Mouse (Mus musculus) CH12.LX (cell line): ENCODE data around the gene Tmem44.

Experiments
- CTCF ChIP-seq, 2 experiments: IDR thresholded peaks in 1 of 2; conservative IDR thresholded peaks in 1 of 2; 2 replicates each; pipeline ENCODE4 v1.5.1; 2011 to 2012; ENCODE audit warnings: low read depth in 2 of 2, low read length in 2 of 2, improper control_type of control experiment in 1 of 2, inconsistent platforms in 1 of 2, mild to moderate bottlenecking in 1 of 2, moderate library complexity in 1 of 2
- EP300 ChIP-seq: IDR thresholded peaks from 2 replicates; pipeline ENCODE4 v1.6.1; 2011; ENCODE audit warnings: low read length, improper control_type of control experiment
- HCFC1 ChIP-seq: IDR thresholded peaks from 2 replicates; pipeline ENCODE4 v1.6.1; 2012; ENCODE audit warnings: low read depth, mild to moderate bottlenecking, inconsistent platforms, low read length, improper control_type of control experiment
- JUND ChIP-seq: conservative IDR thresholded peaks from 2 replicates; pipeline ENCODE4 v1.6.1; 2011; ENCODE audit warnings: low read depth, low read length, improper control_type of control experiment
- MAFK ChIP-seq: IDR thresholded peaks from 2 replicates; pipeline ENCODE4 v1.6.1; 2011; ENCODE audit warnings: low read length, improper control_type of control experiment; ENCODE audit not compliant: insufficient replicate concordance
- MEF2A ChIP-seq: IDR thresholded peaks from 2 replicates; pipeline ENCODE4 v1.6.1; 2014; ENCODE audit warnings: low read depth, mild to moderate bottlenecking, inconsistent platforms, low read length, improper control_type of control experiment, borderline replicate concordance
- MXI1 ChIP-seq: IDR thresholded peaks from 2 replicates; pipeline ENCODE4 v1.6.1; 2011; ENCODE audit warnings: mild to moderate bottlenecking, low read depth, low read length, improper control_type of control experiment
- POLR2A ChIP-seq: IDR thresholded peaks from 2 replicates; pipeline ENCODE4 v1.6.1; 2011; ENCODE audit warnings: low read depth, mild to moderate bottlenecking, improper control_type of control experiment, low read length
- POLR2AphosphoS2 ChIP-seq: IDR thresholded peaks from 2 replicates; pipeline ENCODE4 v1.6.1; 2011; ENCODE audit warnings: low read depth, low read length, improper control_type of control experiment
- RAD21 ChIP-seq: IDR thresholded peaks from 2 replicates; pipeline ENCODE4 v1.6.1; 2011; ENCODE audit warnings: low read depth, mild to moderate bottlenecking, low read length, improper control_type of control experiment, moderate library complexity
- ZNF384 ChIP-seq: IDR thresholded peaks from 2 replicates; pipeline ENCODE4 v1.6.1; 2012; ENCODE audit warnings: low read depth, low read length, improper control_type of control experiment, inconsistent platforms

DNA sequence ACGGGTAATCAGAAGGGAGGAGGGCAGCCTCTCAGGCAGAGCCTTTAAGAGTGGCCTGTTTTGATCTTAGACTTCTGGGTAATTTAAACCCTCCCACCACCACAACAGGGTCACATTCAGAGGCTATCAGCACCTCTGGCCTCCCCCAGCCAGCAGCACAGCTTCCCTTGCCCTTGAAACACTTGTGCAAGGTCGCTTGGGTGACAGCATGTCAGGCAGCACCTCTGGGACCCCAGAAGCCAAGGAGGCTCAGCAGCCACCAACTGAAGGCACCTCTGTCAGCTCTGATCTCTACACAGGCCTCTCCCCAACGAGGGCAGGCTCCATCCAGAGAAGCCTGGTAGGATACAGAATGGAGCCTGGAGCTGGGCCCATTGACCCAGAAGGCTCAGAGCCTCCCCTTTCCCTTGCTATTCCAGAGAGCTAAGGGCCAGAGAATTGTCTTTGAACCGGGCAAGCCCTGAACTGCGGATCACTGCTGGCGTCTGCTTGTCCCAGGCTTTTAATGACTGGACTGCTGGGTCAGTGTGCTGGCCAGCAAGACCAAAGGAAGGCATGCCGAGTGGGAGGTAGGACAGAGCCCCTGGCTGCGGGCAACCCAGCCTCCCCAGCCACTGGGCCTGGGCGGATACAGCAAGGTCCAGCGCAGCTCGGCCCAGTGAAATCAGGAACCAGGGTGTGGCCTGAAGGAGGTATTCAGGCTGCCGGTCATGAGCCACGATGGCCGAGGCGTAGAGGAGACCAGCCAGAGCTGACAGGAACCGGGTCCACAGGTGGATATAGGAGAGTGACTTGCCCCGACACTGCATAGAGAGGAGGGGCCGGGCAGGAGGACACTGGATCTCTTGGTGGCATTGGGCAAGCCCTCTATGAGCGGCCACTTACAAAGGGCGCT, 10.3 kb downstream of the Tmem44 start:
- TF ChIP-seq MXI1: no peak
- TF ChIP-seq POLR2AphosphoS2: no peak
- no peak for TF ChIP-seq MEF2A
- TF ChIP-seq HCFC1: no peak
- TF ChIP-seq JUND: no peak
- TF ChIP-seq MAFK: no peak
- no peak for TF ChIP-seq CTCF (conservative IDR thresholded peaks at IDR 0.05 in 1 of 2, IDR thresholded peaks at IDR 0.05 in 1 of 2; ENCODE audit: low read depth in 2 of 2, low read length in 2 of 2)
- no peak for TF ChIP-seq EP300
- no peak for TF ChIP-seq RAD21
- TF ChIP-seq POLR2A: no peak
- no peak for TF ChIP-seq ZNF384
